Mouse (Mus musculus): ENCODE results near the gene Surf2. TPM values are rescaled to one million over a fixed set of nuclear protein-coding genes. Genes with fewer than 3 reads are reported as not detected.

The Surf2 gene
- total RNA-seq, 1 experiment: 32.3 TPM

GRCm38 (mm10) chr2:26914148-26914941 lies 1.8 kb upstream of the Surf2 start:
- no peaks in the 10 kb centered on the region for H3K9me3 ChIP-seq (ENCODE audit: control insufficient read depth, insufficient read depth, low read depth, low read length)
- H3K4me1 ChIP-seq (ENCODE audit: control insufficient read depth in 2 of 2, insufficient read depth in 2 of 2, low read length in 2 of 2, poor library complexity in 1 of 2): peaks cover 0 to 6% of the 10 kb centered on the region in 2 experiments; a peak in 1 of 4 replicates
- H3K27ac ChIP-seq (ENCODE audit: insufficient read depth, low read depth, low read length, poor library complexity, severe bottlenecking): no peak overlapping the region
- no peak overlapping the region for H3K9ac ChIP-seq (ENCODE audit: insufficient read depth, low read depth, low read length, poor library complexity, severe bottlenecking)
- H3K36me3 ChIP-seq (ENCODE audit: control insufficient read depth, insufficient read depth, low read length, poor library complexity, severe bottlenecking): peaks cover 56% of the 10 kb centered on the region
- TF ChIP-seq HCFC1 (IDR thresholded peaks at IDR 0.05; ENCODE audit: borderline replicate concordance, insufficient read depth, low read length): no peak
- no peak for TF ChIP-seq ZC3H11A (IDR thresholded peaks at IDR 0.05; ENCODE audit: borderline replicate concordance, low read depth, low read length)
- no peak for TF ChIP-seq ZNF384 (IDR thresholded peaks at IDR 0.05; ENCODE audit: low read depth, low read length)
- no peak for TF ChIP-seq MAFK (IDR thresholded peaks at IDR 0.05; ENCODE audit: insufficient read depth, low read depth, low read length)
- TF ChIP-seq CHD2 (IDR thresholded peaks at IDR 0.05; ENCODE audit: low read depth, low read length): no peak; the same call in 1 of the 2 replicates
- DNase-seq (ENCODE audit: low read depth, low spot score): no peak
- in situ Hi-C loops (cut with MboI; ENCODE audit: low sequenced_read_pairs in 2 of 2, unreplicated experiment in 2 of 2): loop anchor here in 1 of 2 experiments (25.0 kb wide), 1 partner anchor 477 kb away; the partner anchor contains the start of gene Sec16a
- H3K4me3 ChIP-seq (ENCODE audit: insufficient read depth in 1 of 2, low read depth in 1 of 2, low read length in 2 of 2, poor library complexity in 1 of 2, severe bottlenecking in 1 of 2): 0 out of 4 replicates have a peak overlapping the region, but pooled peaks of 1 of the 2 experiments have one; percentile 36

DNA sequence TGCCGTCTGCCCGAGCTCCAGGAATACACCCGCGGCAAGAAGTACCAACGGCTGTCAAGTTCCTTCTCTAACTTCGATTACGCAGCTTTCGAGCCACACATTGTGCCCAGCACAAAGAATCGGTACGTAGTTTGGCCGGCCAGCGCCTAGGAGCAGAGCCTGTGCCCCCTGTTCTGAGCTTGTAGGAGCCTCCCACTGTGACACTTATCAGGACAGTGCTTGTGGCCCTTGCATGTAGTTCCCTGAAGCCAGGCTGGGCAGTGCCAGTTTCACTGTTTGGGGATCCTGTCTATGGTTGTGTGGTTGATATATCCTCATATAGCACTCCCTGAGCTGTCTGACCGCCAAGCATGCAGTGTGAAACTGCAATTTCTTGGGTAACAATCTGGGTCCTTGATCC lies 571 bp downstream of the Surf2 start:
- in situ Hi-C loops (cut with MboI; ENCODE audit: low sequenced_read_pairs in 2 of 2, unreplicated experiment in 2 of 2): loop anchor here in 1 of 2 experiments (25.0 kb wide), 1 partner anchor 479 kb away; the partner anchor contains the start of gene Sec16a
- TF ChIP-seq MAFK (IDR thresholded peaks at IDR 0.05; ENCODE audit: insufficient read depth, low read depth, low read length) (no peak), CHD2 (IDR thresholded peaks at IDR 0.05; ENCODE audit: low read depth, low read length) (no peak), HCFC1 (IDR thresholded peaks at IDR 0.05; ENCODE audit: borderline replicate concordance, insufficient read depth, low read length) (no peak), ZNF384 (IDR thresholded peaks at IDR 0.05; ENCODE audit: low read depth, low read length) (no peak), ZC3H11A (IDR thresholded peaks at IDR 0.05; ENCODE audit: borderline replicate concordance, low read depth, low read length) (no peak)
- Histone ChIP-seq H3K36me3 (ENCODE audit: control insufficient read depth, insufficient read depth, low read length, poor library complexity, severe bottlenecking) (peaks cover 67% of the 10 kb centered on the region), H3K4me3 (ENCODE audit: insufficient read depth in 1 of 2, low read depth in 1 of 2, low read length in 2 of 2, poor library complexity in 1 of 2, severe bottlenecking in 1 of 2) (peak overlapping the region; percentile 69 to 86), H3K27ac (ENCODE audit: insufficient read depth, low read depth, low read length, poor library complexity, severe bottlenecking) (no peak overlapping the region), H3K4me1 (ENCODE audit: control insufficient read depth in 2 of 2, insufficient read depth in 2 of 2, low read length in 2 of 2, poor library complexity in 1 of 2) (peaks cover 0 to 6% of the 10 kb centered on the region in 2 experiments; a peak in 1 of 4 replicates), H3K9ac (ENCODE audit: insufficient read depth, low read depth, low read length, poor library complexity, severe bottlenecking) (peak overlapping the region; percentile 78), H3K9me3 (ENCODE audit: control insufficient read depth, insufficient read depth, low read depth, low read length) (no peaks in the 10 kb centered on the region)
- DNase-seq (ENCODE audit: low read depth, low spot score): no peak

GRCm38 (mm10) chr2:26919684-26920083 lies 3.5 kb downstream of the Surf2 start:
- in situ Hi-C loops (cut with MboI; ENCODE audit: low sequenced_read_pairs in 2 of 2, unreplicated experiment in 2 of 2): loop anchor here in 1 of 2 experiments (25.0 kb wide), 1 partner anchor 482 kb away; the partner anchor contains the start of gene Sec16a
- TF ChIP-seq HCFC1 (IDR thresholded peaks at IDR 0.05; ENCODE audit: borderline replicate concordance, insufficient read depth, low read length) (no peak), CHD2 (IDR thresholded peaks at IDR 0.05; ENCODE audit: low read depth, low read length) (no peak)
- H3K36me3 ChIP-seq (ENCODE audit: control insufficient read depth, insufficient read depth, low read length, poor library complexity, severe bottlenecking): peaks cover 51% of the 10 kb centered on the region
- no peak for DNase-seq (ENCODE audit: low read depth, low spot score)
- H3K4me3 ChIP-seq (ENCODE audit: insufficient read depth in 1 of 2, low read depth in 1 of 2, low read length in 2 of 2, poor library complexity in 1 of 2, severe bottlenecking in 1 of 2): no peak overlapping the region
- H3K9ac ChIP-seq (ENCODE audit: insufficient read depth, low read depth, low read length, poor library complexity, severe bottlenecking): no peak overlapping the region
- no peak overlapping the region for H3K27ac ChIP-seq (ENCODE audit: insufficient read depth, low read depth, low read length, poor library complexity, severe bottlenecking)
- peaks cover 0 to 6% of the 10 kb centered on the region in 2 experiments; a peak in 1 of 4 replicates for H3K4me1 ChIP-seq (ENCODE audit: control insufficient read depth in 2 of 2, insufficient read depth in 2 of 2, low read length in 2 of 2, poor library complexity in 1 of 2)
- H3K9me3 ChIP-seq (ENCODE audit: control insufficient read depth, insufficient read depth, low read depth, low read length): no peaks in the 10 kb centered on the region

- no peak overlapping the region for H3K4me3 ChIP-seq (ENCODE audit: insufficient read depth in 1 of 2, low read depth in 1 of 2, low read length in 2 of 2, poor library complexity in 1 of 2, severe bottlenecking in 1 of 2)
- no peak overlapping the region for H3K27ac ChIP-seq (ENCODE audit: insufficient read depth, low read depth, low read length, poor library complexity, severe bottlenecking)
- in situ Hi-C loops (cut with MboI; ENCODE audit: low sequenced_read_pairs in 2 of 2, unreplicated experiment in 2 of 2): loop anchor here in 1 of 2 experiments (25.0 kb wide), 1 partner anchor 483 kb away; the partner anchor contains the start of gene Sec16a
- no peak overlapping the region for H3K9ac ChIP-seq (ENCODE audit: insufficient read depth, low read depth, low read length, poor library complexity, severe bottlenecking)
- TF ChIP-seq MAFK (IDR thresholded peaks at IDR 0.05; ENCODE audit: insufficient read depth, low read depth, low read length): no peak
- TF ChIP-seq ZC3H11A (IDR thresholded peaks at IDR 0.05; ENCODE audit: borderline replicate concordance, low read depth, low read length): no peak
- no peak for TF ChIP-seq CHD2 (IDR thresholded peaks at IDR 0.05; ENCODE audit: low read depth, low read length)
- no peak for TF ChIP-seq HCFC1 (IDR thresholded peaks at IDR 0.05; ENCODE audit: borderline replicate concordance, insufficient read depth, low read length)
- TF ChIP-seq ZNF384 (IDR thresholded peaks at IDR 0.05; ENCODE audit: low read depth, low read length): no peak
- H3K4me1 ChIP-seq (ENCODE audit: control insufficient read depth in 2 of 2, insufficient read depth in 2 of 2, low read length in 2 of 2, poor library complexity in 1 of 2): peaks cover 0 to 6% of the 10 kb centered on the region in 2 experiments; a peak in 1 of 4 replicates
- H3K9me3 ChIP-seq (ENCODE audit: control insufficient read depth, insufficient read depth, low read depth, low read length): no peaks in the 10 kb centered on the region
- H3K36me3 ChIP-seq (ENCODE audit: control insufficient read depth, insufficient read depth, low read length, poor library complexity, severe bottlenecking): peaks cover 55% of the 10 kb centered on the region
- no peak for DNase-seq (ENCODE audit: low read depth, low spot score)
These were observed 4.2 kb downstream of the Surf2 start for GRCm38 (mm10) chr2:26920190-26920855.

Data from ES-E14 (cell line).